In genomic region chr17:8463482-8464128, GRCm38 (mm10) we compare ENCODE assay signal across 8 mouse cellular contexts. TPM values are rescaled to one million over a fixed set of nuclear protein-coding genes. Genes with fewer than 3 reads are reported as not detected.
A peak's percentile ranks its signal among the peaks of the same experiment; 100 is the strongest.
DNase-seq lines count a peak whose midpoint lies in the region; ATAC-seq and TF ChIP-seq lines count a peak whose summit lies in the region.

No protein-coding gene starts in this region.

- peaks cover 43% of the 10 kb centered on the region for H3K27me3 ChIP-seq in C2C12 (ENCODE audit: control insufficient read depth, insufficient read depth, insufficient read length)
- peaks cover 55% of the 10 kb centered on the region for H3K27me3 ChIP-seq in kidney, embryonic 15.5 days
- H3K27me3 ChIP-seq in liver, embryonic 11.5 days (replicated peaks; ENCODE audit: control insufficient read depth, insufficient read depth, low read length), result peaks cover 20% of the 10 kb centered on the region
- H3K27me3 ChIP-seq in neural tube, embryonic 12.5 days (replicated peaks), result no peaks in the 10 kb centered on the region

- peak; percentile 43; the same call in 1 of the 2 replicates for ATAC-seq in kidney, embryonic 15.5 days (replicated peaks; ENCODE audit: low FRiP score)
- no peak for ATAC-seq in liver, embryonic 11.5 days (replicated peaks; ENCODE audit: low FRiP score)
- 0 out of 2 replicates have a peak, but pooled peaks have one; percentile 22 for ATAC-seq in neural tube, embryonic 12.5 days (ENCODE audit: low FRiP score, low read depth)

- H3K4me2 ChIP-seq in kidney, embryonic 15.5 days, result no peak overlapping the region
- no peak overlapping the region for H3K4me2 ChIP-seq in liver, embryonic 11.5 days
- no peak overlapping the region for H3K4me2 ChIP-seq in neural tube, embryonic 12.5 days (replicated peaks)

- peak; percentile 67 for TF ChIP-seq CTCF in C2C12 (IDR thresholded peaks at IDR 0.05; ENCODE audit: control insufficient read depth, insufficient read depth, insufficient read length)

- peak; percentile 61 for DNase-seq in Muller cell, postnatal 12 days (ENCODE audit: inconsistent ontology term)
- DNase-seq in cerebellum, adult 9-11 months, result peak; percentile 65
- peak; percentile 40 for DNase-seq in gastrocnemius, postnatal 14 days
- peak; percentile 51 for DNase-seq in liver, embryonic 11.5 days (ENCODE audit: low spot score)
- peak; percentile 47 for DNase-seq in thymus, postnatal 25 days

- H3K9ac ChIP-seq in kidney, embryonic 15.5 days, result no peak overlapping the region
- H3K9ac ChIP-seq in liver, embryonic 11.5 days (ENCODE audit: low read depth, low read length), result no peak overlapping the region
- H3K9ac ChIP-seq in neural tube, embryonic 12.5 days, result no peak overlapping the region

- H3K4me1 ChIP-seq in kidney, embryonic 15.5 days, result 0 out of 2 replicates have a peak, but pooled peaks cover 3% of the 10 kb centered on the region
- H3K4me1 ChIP-seq in liver, embryonic 11.5 days (replicated peaks; ENCODE audit: control insufficient read depth, insufficient read depth, low read length), result no peaks in the 10 kb centered on the region
- H3K4me1 ChIP-seq in neural tube, embryonic 12.5 days, result no peaks in the 10 kb centered on the region

- H3K4me3 ChIP-seq in C2C12 (ENCODE audit: insufficient read depth, poor library complexity, severe bottlenecking), result no peak overlapping the region
- H3K4me3 ChIP-seq in kidney, embryonic 15.5 days (replicated peaks), result no peak overlapping the region
- no peak overlapping the region for H3K4me3 ChIP-seq in liver, embryonic 11.5 days (ENCODE audit: low read depth, low read length)
- H3K4me3 ChIP-seq in neural tube, embryonic 12.5 days, result no peak overlapping the region

- no peaks in the 10 kb centered on the region for H3K9me3 ChIP-seq in kidney, embryonic 15.5 days (replicated peaks)
- H3K9me3 ChIP-seq in liver, embryonic 11.5 days (ENCODE audit: control insufficient read depth, low read length), result no peaks in the 10 kb centered on the region
- no peaks in the 10 kb centered on the region for H3K9me3 ChIP-seq in neural tube, embryonic 12.5 days

- intact Hi-C loops in gastrocnemius, postnatal 14 days (cut with DNase I; ENCODE audit: low total_unique reads), result no loop called here

- H3ac ChIP-seq in C2C12 (ENCODE audit: control insufficient read depth, insufficient read length, low read depth), result no peak overlapping the region

- no peaks in the 10 kb centered on the region for H3K36me3 ChIP-seq in C2C12 (ENCODE audit: control insufficient read depth, insufficient read depth)
- no peaks in the 10 kb centered on the region for H3K36me3 ChIP-seq in kidney, embryonic 15.5 days
- no peaks in the 10 kb centered on the region for H3K36me3 ChIP-seq in liver, embryonic 11.5 days (ENCODE audit: control insufficient read depth, insufficient read depth, low read length)
- no peaks in the 10 kb centered on the region for H3K36me3 ChIP-seq in neural tube, embryonic 12.5 days

- H3K27ac ChIP-seq in kidney, embryonic 15.5 days, result no peak overlapping the region
- no peak overlapping the region for H3K27ac ChIP-seq in liver, embryonic 11.5 days (ENCODE audit: low read depth, low read length)
- no peak overlapping the region for H3K27ac ChIP-seq in neural tube, embryonic 12.5 days

- WGBS in kidney, embryonic 15.5 days, result 25% methylated on average over 9 of the region's 9 CpGs
- 26% methylated on average over 9 of the region's 9 CpGs for WGBS in liver, embryonic 11.5 days
- 29% methylated on average over 9 of the region's 9 CpGs for WGBS in neural tube, embryonic 12.5 days

- H3K79me3 ChIP-seq in C2C12 (ENCODE audit: low read depth), result no peaks in the 10 kb centered on the region

- H3K79me2 ChIP-seq in C2C12 (ENCODE audit: control insufficient read depth, insufficient read depth), result no peaks in the 10 kb centered on the region

TF ChIP-seq in C2C12, 6 proteins besides CTCF, POLR2A, EP300 and RAD21:
- no peak for TF ChIP-seq MYOG (IDR thresholded peaks at IDR 0.05; ENCODE audit: control insufficient read depth, extremely low read depth, insufficient read length)
- no peak for TF ChIP-seq MYOD1 (IDR thresholded peaks at IDR 0.05; ENCODE audit: control insufficient read depth, insufficient read length, low read depth)
- TF ChIP-seq USF1 (IDR thresholded peaks at IDR 0.05; ENCODE audit: low read depth), result no peak
- no peak for TF ChIP-seq CEBPB (IDR thresholded peaks at IDR 0.05; ENCODE audit: low read depth)
- no peak for TF ChIP-seq MAX (IDR thresholded peaks at IDR 0.05)
- no peak for TF ChIP-seq FOSL1 (IDR thresholded peaks at IDR 0.05; ENCODE audit: insufficient read depth, low read length, poor library complexity, severe bottlenecking)
TF ChIP-seq in C2C12: peak in this region for 0.

RNA-seq across cellular contexts. Expression of gene T, which starts 29.4 kb away (rescaled TPM):
- not detected for polyA plus RNA-seq in C2C12 (2012; fragmentation: generic; extraction: Trizol)
- not detected for total RNA-seq in gastrocnemius, postnatal 14 days (2021)
- polyA plus RNA-seq in kidney, embryonic 15.5 days (2015; fragmentation: Nextera tagmentation; extraction: Ambion mirVana), result 0.19 and 0.42 TPM in 2 replicates
- not detected in 2 replicates for polyA plus RNA-seq in liver, embryonic 11.5 days (2014; fragmentation: Nextera tagmentation; extraction: Ambion mirVana)
- 1.3 and 2.0 TPM in 2 replicates for polyA plus RNA-seq in neural tube, embryonic 12.5 days (2016; fragmentation: Nextera tagmentation; extraction: Ambion mirVana)
